Mouse (Mus musculus) embryonic facial prominence, embryonic 10.5 days (tissue): ENCODE data around the gene Tmem161a. TPM values are rescaled to one million over a fixed set of nuclear protein-coding genes. Genes with fewer than 3 reads are reported as not detected.

ENCODE experiments used
- DNase-seq: peaks from one replicate; pipeline ENCODE4 v3.0.0-alpha.2; 2017; ENCODE audit warnings: low spot score
- H3K27ac ChIP-seq: fragments of 300-500 bp; sonication (generic); replicated peaks from 2 replicates; pipeline ENCODE4 v1.5.1; 2016; ENCODE audit warnings: mild to moderate bottlenecking
- H3K27me3 ChIP-seq: fragments of 300-500 bp; sonication (generic); replicated peaks from 2 replicates; pipeline ENCODE4 v1.6.1; 2016; ENCODE audit warnings: low read depth, mild to moderate bottlenecking; ENCODE audit not compliant: poor library complexity, severe bottlenecking
- H3K36me3 ChIP-seq: fragments of 300-500 bp; sonication (generic); replicated peaks from 2 replicates; pipeline ENCODE4 v1.6.1; 2016; ENCODE audit warnings: mild to moderate bottlenecking, moderate library complexity
- H3K4me1 ChIP-seq: fragments of 300-500 bp; sonication (generic); 2 replicates; pipeline ENCODE4 v1.6.1; 2016
- H3K4me3 ChIP-seq: fragments of 300-500 bp; sonication (generic); 2 replicates; pipeline ENCODE4 v1.5.1; 2016; ENCODE audit warnings: mild to moderate bottlenecking, moderate library complexity
- H3K9me3 ChIP-seq: fragments of 300-500 bp; sonication (generic); 2 replicates; pipeline ENCODE4 v1.6.1; 2016; ENCODE audit warnings: mild to moderate bottlenecking
- WGBS: fragments of 180-500 bp; shearing (Covaris S2); methylation state at CpG from one replicate; pipeline ENCODE4 v1.1.7; 2016; 5-methylcytosine and 5-hydroxymethylcytosine counted together
- polyA plus RNA-seq: library from polyadenylated mRNA; unstranded; fragments of >200 nt; fragmentation: Nextera tagmentation; extraction: Ambion mirVana; gene quantifications from 2 replicates; pipeline ENCODE4 v1.2.1, GENCODE M21; 2016

The Tmem161a gene
- polyA plus RNA-seq, 1 experiment from 2014 or later = 66.1 TPM

GRCm38 (mm10) chr8:70139981-70140380 is 32.2 kb upstream of the Tmem161a start:
- peak overlapping the region; percentile 89 for H3K27ac ChIP-seq
- peaks cover 21% of the 10 kb centered on the region for H3K4me1 ChIP-seq
- no peaks in the 10 kb centered on the region for H3K9me3 ChIP-seq
- no peak for DNase-seq
- WGBS = 16% methylated on average over 9 of the region's 9 CpGs
- H3K4me3 ChIP-seq = peak overlapping the region; percentile 89
- H3K36me3 ChIP-seq = peaks cover 58% of the 10 kb centered on the region
- H3K27me3 ChIP-seq = no peaks in the 10 kb centered on the region

GRCm38 (mm10) chr8:70147678-70148607 is 24.2 kb upstream of the Tmem161a start:
- Histone ChIP-seq H3K4me1 (peaks cover 18% of the 10 kb centered on the region), H3K4me3 (no peak overlapping the region), H3K27me3 (peaks cover 17% of the 10 kb centered on the region), H3K36me3 (peaks cover 45% of the 10 kb centered on the region), H3K9me3 (no peaks in the 10 kb centered on the region), H3K27ac (no peak overlapping the region)
- no peak for DNase-seq
- WGBS = 88% methylated on average over 7 of the region's 7 CpGs

- Histone ChIP-seq H3K27me3 (peaks cover 33% of the 10 kb centered on the region), H3K36me3 (peaks cover 23% of the 10 kb centered on the region), H3K4me3 (0 out of 2 replicates have a peak overlapping the region, but pooled peaks have one; percentile 21), H3K27ac (peak overlapping the region; percentile 52; the same call in 1 of the 2 replicates), H3K4me1 (peaks cover 19% of the 10 kb centered on the region), H3K9me3 (no peaks in the 10 kb centered on the region)
- DNase-seq = peak; percentile 62
- WGBS = 12% methylated on average over 13 of the region's 13 CpGs
Measured at GRCm38 (mm10) chr8:70150158-70150557, 22.0 kb upstream of the Tmem161a start.

- peaks cover 23% of the 10 kb centered on the region for H3K4me1 ChIP-seq
- peak; percentile 88 for DNase-seq
- H3K27me3 ChIP-seq = peaks cover 49% of the 10 kb centered on the region
- H3K27ac ChIP-seq = no peak overlapping the region
- peak overlapping the region; percentile 41 for H3K4me3 ChIP-seq
- no peaks in the 10 kb centered on the region; the same call in 1 of the 2 replicates for H3K36me3 ChIP-seq
- WGBS = 14% methylated on average over 22 of the region's 22 CpGs
- no peaks in the 10 kb centered on the region for H3K9me3 ChIP-seq
Measured at GRCm38 (mm10) chr8:70152537-70153257, 19.5 kb upstream of the Tmem161a start.

GRCm38 (mm10) chr8:70157240-70157800 is 14.8 kb upstream of the Tmem161a start:
- no peak for DNase-seq
- Histone ChIP-seq H3K4me1 (peaks cover 33% of the 10 kb centered on the region), H3K27me3 (peaks cover 47% of the 10 kb centered on the region), H3K4me3 (no peak overlapping the region), H3K36me3 (no peaks in the 10 kb centered on the region), H3K9me3 (no peaks in the 10 kb centered on the region), H3K27ac (no peak overlapping the region)
- 89% methylated on average over 1 of the region's 1 CpGs for WGBS

- H3K9me3 ChIP-seq = no peaks in the 10 kb centered on the region
- peak overlapping the region; percentile 63 for H3K4me3 ChIP-seq
- H3K27ac ChIP-seq = peak overlapping the region; percentile 79
- H3K27me3 ChIP-seq = peaks cover 44% of the 10 kb centered on the region
- peaks cover 26% of the 10 kb centered on the region for H3K4me1 ChIP-seq
- WGBS = 14% methylated on average over 40 of the region's 40 CpGs
- H3K36me3 ChIP-seq = no peaks in the 10 kb centered on the region
- peak; percentile 90 for DNase-seq
Measured at GRCm38 (mm10) chr8:70158069-70158853, 13.9 kb upstream of the Tmem161a start.

- no peak for DNase-seq
- Histone ChIP-seq H3K27me3 (peaks cover 46% of the 10 kb centered on the region), H3K27ac (no peak overlapping the region), H3K9me3 (no peaks in the 10 kb centered on the region), H3K4me3 (0 out of 2 replicates have a peak overlapping the region, but pooled peaks have one; percentile 63), H3K36me3 (no peaks in the 10 kb centered on the region), H3K4me1 (peaks cover 26% of the 10 kb centered on the region)
- 88% methylated on average over 4 of the region's 4 CpGs for WGBS
Measured at GRCm38 (mm10) chr8:70159211-70159610, 12.9 kb upstream of the Tmem161a start.

- Histone ChIP-seq H3K4me3 (no peak overlapping the region), H3K27ac (no peak overlapping the region), H3K9me3 (no peaks in the 10 kb centered on the region), H3K36me3 (no peaks in the 10 kb centered on the region), H3K4me1 (peaks cover 27% of the 10 kb centered on the region), H3K27me3 (peaks cover 47% of the 10 kb centered on the region)
- DNase-seq = no peak
- WGBS = 63% methylated on average over 13 of the region's 13 CpGs
Measured at GRCm38 (mm10) chr8:70160015-70160414, 12.1 kb upstream of the Tmem161a start.

GRCm38 (mm10) chr8:70163316-70163715 is 8.8 kb upstream of the Tmem161a start:
- WGBS = 84% methylated on average over 3 of the region's 3 CpGs
- no peaks in the 10 kb centered on the region for H3K9me3 ChIP-seq
- H3K27me3 ChIP-seq = peaks cover 57% of the 10 kb centered on the region
- DNase-seq = no peak
- H3K36me3 ChIP-seq = no peaks in the 10 kb centered on the region
- no peak overlapping the region for H3K27ac ChIP-seq
- H3K4me3 ChIP-seq = no peak overlapping the region
- H3K4me1 ChIP-seq = peaks cover 38% of the 10 kb centered on the region

- Histone ChIP-seq H3K27ac (no peak overlapping the region), H3K4me1 (peaks cover 26% of the 10 kb centered on the region), H3K9me3 (no peaks in the 10 kb centered on the region), H3K4me3 (peak overlapping the region; percentile 45), H3K36me3 (no peaks in the 10 kb centered on the region), H3K27me3 (peaks cover 46% of the 10 kb centered on the region)
- peak; percentile 91 for DNase-seq
- 3% methylated on average over 21 of the region's 21 CpGs for WGBS
Measured at GRCm38 (mm10) chr8:70166504-70167110, 5.5 kb upstream of the Tmem161a start.

- Histone ChIP-seq H3K4me3 (no peak overlapping the region), H3K27ac (no peak overlapping the region), H3K4me1 (peaks cover 46% of the 10 kb centered on the region), H3K27me3 (peaks cover 30% of the 10 kb centered on the region), H3K9me3 (no peaks in the 10 kb centered on the region), H3K36me3 (0 out of 2 replicates have a peak, but pooled peaks cover 11% of the 10 kb centered on the region)
- 79% methylated on average over 3 of the region's 3 CpGs for WGBS
- no peak for DNase-seq
Measured at GRCm38 (mm10) chr8:70170116-70170515, 2.0 kb upstream of the Tmem161a start.
